Mouse (Mus musculus): ENCODE data around the gene Ubqln1.
"Not testable (repeated sequence)": the region's sequence is repeated elsewhere in the genome, so short reads cannot be mapped to it uniquely, and the experiment has no call there.

- TF ChIP-seq CTCF, EP300 (IDR thresholded peaks at IDR 0.05; ENCODE audit: low read depth): not testable (repeated sequence)
These were observed 68.8 kb downstream of the Ubqln1 start for GRCm38 (mm10) chr13:58146603-58147002.
